In the genomic region with DNA sequence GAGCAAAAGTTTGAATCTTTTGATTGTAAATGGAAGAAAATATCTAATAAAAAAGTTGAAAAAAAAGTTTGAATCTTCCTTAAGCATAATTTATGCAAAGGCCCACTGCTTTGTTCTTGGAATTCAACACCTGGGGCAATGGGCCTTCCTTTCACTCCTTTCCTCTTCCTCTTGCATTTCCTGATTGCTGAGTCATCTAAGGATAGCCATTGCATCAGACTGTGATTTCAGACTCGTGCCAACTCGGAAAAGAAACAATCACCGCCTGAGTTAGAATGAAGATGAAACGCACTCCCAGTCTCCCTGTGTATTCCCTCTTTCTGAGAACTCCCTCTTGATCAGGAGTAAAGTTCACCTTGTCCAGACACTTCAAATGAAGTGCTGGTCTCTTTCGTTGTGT, we compare ENCODE assay signal across 18 mouse cellular contexts. TPM values are rescaled to one million over a fixed set of nuclear protein-coding genes. Genes with fewer than 3 reads are reported as not detected.
A peak's percentile ranks its signal among the peaks of the same experiment; 100 is the strongest.
DNase-seq lines count a peak whose midpoint lies in the region; ATAC-seq and TF ChIP-seq lines count a peak whose summit lies in the region.
"Had no signal": no experiment of that assay in that cellular context is flagged by ENCODE, and none has a peak within 500 bp of the region (broad histone marks: within the 10 kb centered on the region; RNA-seq: fewer than 3 reads in every experiment).

No protein-coding gene starts in this region.

- peak overlapping the region; percentile 98 for H3K27ac ChIP-seq in ES-Bruce4 (ENCODE audit: insufficient read depth, low read length)
- peak overlapping the region; percentile 77 for H3K27ac ChIP-seq in brown adipose tissue, adult 24 weeks (replicated peaks; ENCODE audit: low read depth, low read length)
- no peak overlapping the region for H3K27ac ChIP-seq in forebrain, embryonic 14.5 days (ENCODE audit: low read depth, low read length)
- H3K27ac ChIP-seq: embryonic facial prominence, embryonic 12.5 days; heart, embryonic 15.5 days; liver, embryonic 14.5 days; midbrain, embryonic 10.5 days had no signal

- no peak for ATAC-seq in forebrain, embryonic 14.5 days
- ATAC-seq: CD4-positive, CD25-positive, alpha-beta regulatory T cell, adult 4 months; forebrain, embryonic 16.5 days; inflammation-experienced regulatory T-cells, adult 6 months had no signal

- TF ChIP-seq POLR2A in ES-Bruce4 (IDR thresholded peaks at IDR 0.05; ENCODE audit: insufficient read depth, low read length) = no peak

- H3K4me2 ChIP-seq in forebrain, embryonic 14.5 days (ENCODE audit: low read length) = no peak overlapping the region
- H3K4me2 ChIP-seq: embryonic facial prominence, embryonic 12.5 days; heart, embryonic 15.5 days had no signal

- no peak overlapping the region for H3K4me3 ChIP-seq in ES-Bruce4 (ENCODE audit: low read depth, low read length)
- no peak overlapping the region for H3K4me3 ChIP-seq in brown adipose tissue, adult 24 weeks (ENCODE audit: insufficient read depth, low read depth, low read length)
- H3K4me3 ChIP-seq in forebrain, embryonic 14.5 days (ENCODE audit: low read depth, low read length) = no peak overlapping the region
- H3K4me3 ChIP-seq: embryonic facial prominence, embryonic 12.5 days; heart, embryonic 15.5 days; midbrain, embryonic 10.5 days had no signal

- peaks cover 7% of the 10 kb centered on the region for H3K36me3 ChIP-seq in ES-Bruce4 (ENCODE audit: control insufficient read depth, insufficient read depth, low read length, poor library complexity, severe bottlenecking)
- H3K36me3 ChIP-seq in forebrain, embryonic 14.5 days (ENCODE audit: control insufficient read depth, insufficient read depth, low read length) = peaks cover 11% of the 10 kb centered on the region

- H3K4me1 ChIP-seq in ES-Bruce4 (ENCODE audit: control insufficient read depth, insufficient read depth, low read length) = no peaks in the 10 kb centered on the region
- H3K4me1 ChIP-seq in brown adipose tissue, adult 24 weeks (ENCODE audit: control insufficient read depth, insufficient read depth, insufficient read length, low read length) = no peaks in the 10 kb centered on the region
- H3K4me1 ChIP-seq in forebrain, embryonic 14.5 days (ENCODE audit: control insufficient read depth, insufficient read depth, low read length) = peaks cover 6% of the 10 kb centered on the region

- H3K9ac ChIP-seq in ES-Bruce4 (ENCODE audit: low read depth, poor library complexity, severe bottlenecking) = peak overlapping the region; percentile 66
- no peak overlapping the region for H3K9ac ChIP-seq in forebrain, embryonic 14.5 days (ENCODE audit: low read length)
- H3K9ac ChIP-seq: embryonic facial prominence, embryonic 12.5 days; heart, embryonic 15.5 days; liver, embryonic 14.5 days had no signal

- 86% methylated on average over 5 of the region's 5 CpGs for WGBS in forebrain, embryonic 14.5 days

- peak; percentile 19 for DNase-seq in heart, adult 8-10 months (ENCODE audit: low spot score)
- no peak for DNase-seq in heart, adult 11 months
- peak; percentile 53 for DNase-seq in 3T3-L1 (ENCODE audit: low read depth, low spot score)
- no peak for DNase-seq in forebrain, embryonic 14.5 days (ENCODE audit: low spot score)
- no peak for DNase-seq in adrenal gland, postnatal 4 days (ENCODE audit: low spot score in 2 of 2)
- DNase-seq: cerebellum, adult 8-10 months; lung, postnatal 14 days; right cerebral cortex, postnatal 25 days; thymus, postnatal 4 days had no signal

- H3K9me3 ChIP-seq in ES-Bruce4 (replicated peaks; ENCODE audit: control insufficient read depth, insufficient read depth, low read length, poor library complexity, severe bottlenecking) = no peaks in the 10 kb centered on the region; the same call in 1 of the 2 replicates
- H3K9me3 ChIP-seq in forebrain, embryonic 14.5 days (replicated peaks; ENCODE audit: control insufficient read depth, low read length) = no peaks in the 10 kb centered on the region
- H3K9me3 ChIP-seq: embryonic facial prominence, embryonic 12.5 days; heart, embryonic 15.5 days; midbrain, embryonic 10.5 days had no signal

- no peak for TF ChIP-seq CTCF in ES-Bruce4 (IDR thresholded peaks at IDR 0.05; ENCODE audit: low read depth, low read length)

- no peaks in the 10 kb centered on the region for H3K27me3 ChIP-seq in ES-Bruce4 (ENCODE audit: control insufficient read depth, insufficient read depth, low read length, poor library complexity, severe bottlenecking)
- H3K27me3 ChIP-seq in forebrain, embryonic 14.5 days (replicated peaks; ENCODE audit: control insufficient read depth, insufficient read depth, low read length) = no peaks in the 10 kb centered on the region
- H3K27me3 ChIP-seq: embryonic facial prominence, embryonic 12.5 days; heart, embryonic 15.5 days had no signal

- TF ChIP-seq EP300 in ES-Bruce4 (IDR thresholded peaks at IDR 0.05; ENCODE audit: insufficient read depth, low read depth, low read length) = no peak

RNA-seq across cellular contexts. Expression of gene Pdhb, which starts 1.8 kb away (rescaled TPM):
- total RNA-seq in heart, adult 8-10 months (2022) = 100 to 1,000 TPM; 726 to 851 (median 790) TPM
- 167 and 168 TPM in 2 replicates for polyA plus RNA-seq in ES-Bruce4 (2011; ENCODE audit: insufficient read depth, insufficient read length, low read depth, missing spikeins)
- polyA plus RNA-seq in brown adipose tissue, adult 24 weeks (2012; ENCODE audit: insufficient read depth, insufficient read length, missing spikeins) = 1,654 and 2,434 TPM in 2 replicates
- 240 and 252 TPM in 2 replicates for polyA plus RNA-seq in forebrain, embryonic 14.5 days (2014; fragmentation: Nextera tagmentation; extraction: Ambion mirVana)
- total RNA-seq in adrenal gland, postnatal 4 days (2021) = 100 to 1,000 TPM; 233 to 238 TPM

RNA-seq across cellular contexts. Expression of gene Kctd6, which starts 39.3 kb away (rescaled TPM):
- total RNA-seq in heart, adult 8-10 months (2022) = 1 to 10 TPM; 8.7 to 9.9 (median 9.3) TPM
- 35.6 and 36.7 TPM in 2 replicates for polyA plus RNA-seq in ES-Bruce4 (2011; ENCODE audit: insufficient read depth, insufficient read length, low read depth, missing spikeins)
- polyA plus RNA-seq in brown adipose tissue, adult 24 weeks (2012; ENCODE audit: insufficient read depth, insufficient read length, missing spikeins) = 20.1 and 23.8 TPM in 2 replicates
- polyA plus RNA-seq in forebrain, embryonic 14.5 days (2014; fragmentation: Nextera tagmentation; extraction: Ambion mirVana) = 7.0 and 8.4 TPM in 2 replicates
- 10 to 100 TPM; 16.0 to 18.8 TPM for total RNA-seq in adrenal gland, postnatal 4 days (2021)

Comparison
In these comparisons a context has a peak if more than half of its experiments do, and no peak if none do; other contexts are left out.
1. DNase-seq: peak in heart, adult 8-10 months (single experiment) and 3T3-L1 (single experiment); none in heart, adult 11 months (single experiment), forebrain, embryonic 14.5 days (single experiment) and adrenal gland, postnatal 4 days (0 of 2).